ENCODE assay signal across 11 mouse cellular contexts in genomic region chr10:117672693-117673092, GRCm38 (mm10). TPM values are rescaled to one million over a fixed set of nuclear protein-coding genes. Genes with fewer than 3 reads are reported as not detected.
DNase-seq lines count a peak whose midpoint lies in the region; ATAC-seq lines count a peak whose summit lies in the region.
"Had no signal": no experiment of that assay in that cellular context is flagged by ENCODE, and none has a peak within 500 bp of the region (broad histone marks: within the 10 kb centered on the region; RNA-seq: fewer than 3 reads in every experiment).

No protein-coding gene starts in this region.

- H3K9me3 ChIP-seq in forebrain, embryonic 15.5 days: no peaks in the 10 kb centered on the region
- no peaks in the 10 kb centered on the region for H3K9me3 ChIP-seq in forebrain, embryonic 12.5 days
- H3K9me3 ChIP-seq in neural tube, embryonic 11.5 days (ENCODE audit: control insufficient read depth, low read length): no peaks in the 10 kb centered on the region
- H3K9me3 ChIP-seq in neural tube, embryonic 15.5 days (replicated peaks): no peaks in the 10 kb centered on the region
- H3K9me3 ChIP-seq: stomach, embryonic 15.5 days had no signal

- no peak overlapping the region for H3K9ac ChIP-seq in forebrain, embryonic 15.5 days (replicated peaks)
- H3K9ac ChIP-seq in forebrain, embryonic 12.5 days: no peak overlapping the region
- no peak overlapping the region for H3K9ac ChIP-seq in neural tube, embryonic 11.5 days (ENCODE audit: low read length)
- no peak overlapping the region for H3K9ac ChIP-seq in neural tube, embryonic 15.5 days (replicated peaks)
- H3K9ac ChIP-seq: stomach, embryonic 15.5 days had no signal

- 20% methylated on average over 7 of the region's 7 CpGs for WGBS in forebrain, embryonic 15.5 days
- WGBS in forebrain, embryonic 12.5 days: 70% methylated on average over 7 of the region's 7 CpGs
- 71% methylated on average over 7 of the region's 7 CpGs for WGBS in neural tube, embryonic 11.5 days
- 53% methylated on average over 7 of the region's 7 CpGs for WGBS in neural tube, embryonic 15.5 days

- ATAC-seq in forebrain, embryonic 15.5 days (replicated peaks): peak; percentile 60; the same call in 1 of the 2 replicates
- no peak for ATAC-seq in forebrain, embryonic 12.5 days (ENCODE audit: low FRiP score)
- ATAC-seq in neural tube, embryonic 11.5 days (ENCODE audit: insufficient read depth, low FRiP score, low TSS enrichment): no peak
- no peak for ATAC-seq in neural tube, embryonic 15.5 days (ENCODE audit: low FRiP score)
- ATAC-seq: activated CD4-positive, CD25-positive, alpha-beta regulatory T cell, adult 4 months had no signal

- no peak overlapping the region for H3K4me3 ChIP-seq in forebrain, embryonic 15.5 days
- no peak overlapping the region for H3K4me3 ChIP-seq in forebrain, embryonic 12.5 days (replicated peaks)
- no peak overlapping the region for H3K4me3 ChIP-seq in neural tube, embryonic 11.5 days (ENCODE audit: low read depth, low read length)
- no peak overlapping the region for H3K4me3 ChIP-seq in neural tube, embryonic 15.5 days (replicated peaks)
- H3K4me3 ChIP-seq: stomach, embryonic 15.5 days had no signal

- 0 out of 2 replicates have a peak overlapping the region, but pooled peaks have one; percentile 14 for H3K27ac ChIP-seq in forebrain, embryonic 15.5 days (replicated peaks)
- no peak overlapping the region for H3K27ac ChIP-seq in forebrain, embryonic 12.5 days
- no peak overlapping the region for H3K27ac ChIP-seq in neural tube, embryonic 11.5 days (ENCODE audit: low read depth, low read length)
- no peak overlapping the region for H3K27ac ChIP-seq in neural tube, embryonic 15.5 days (replicated peaks)
- H3K27ac ChIP-seq: stomach, embryonic 15.5 days had no signal

- DNase-seq in neural tube, embryonic 11.5 days (ENCODE audit: low spot score): peak; percentile 36
- peak; percentile 89 for DNase-seq in layer of hippocampus, adult 9-11 months
- peak; percentile 38 for DNase-seq in right cerebral cortex, postnatal 4 days
- DNase-seq in thymus, postnatal 4 days: no peak
- no peak for DNase-seq in ovary, adult 18-20 months (ENCODE audit: low spot score)
- DNase-seq: heart, postnatal 10 days had no signal

- no peaks in the 10 kb centered on the region for H3K36me3 ChIP-seq in forebrain, embryonic 15.5 days
- H3K36me3 ChIP-seq in forebrain, embryonic 12.5 days (replicated peaks): no peaks in the 10 kb centered on the region
- no peaks in the 10 kb centered on the region for H3K36me3 ChIP-seq in neural tube, embryonic 11.5 days (ENCODE audit: control insufficient read depth, insufficient read depth, low read length)
- no peaks in the 10 kb centered on the region for H3K36me3 ChIP-seq in neural tube, embryonic 15.5 days
- H3K36me3 ChIP-seq: stomach, embryonic 15.5 days had no signal

- H3K4me1 ChIP-seq in forebrain, embryonic 15.5 days: peaks cover 22% of the 10 kb centered on the region
- H3K4me1 ChIP-seq in forebrain, embryonic 12.5 days: peaks cover 13% of the 10 kb centered on the region; the same call in 1 of the 2 replicates
- H3K4me1 ChIP-seq in neural tube, embryonic 11.5 days (ENCODE audit: control insufficient read depth, insufficient read depth, low read length): peaks cover 5% of the 10 kb centered on the region; the same call in 1 of the 2 replicates
- peaks cover 15% of the 10 kb centered on the region for H3K4me1 ChIP-seq in neural tube, embryonic 15.5 days

- no peak overlapping the region for H3K4me2 ChIP-seq in forebrain, embryonic 15.5 days (replicated peaks)
- H3K4me2 ChIP-seq in forebrain, embryonic 12.5 days: no peak overlapping the region
- no peak overlapping the region for H3K4me2 ChIP-seq in neural tube, embryonic 11.5 days (ENCODE audit: low read depth)
- no peak overlapping the region for H3K4me2 ChIP-seq in neural tube, embryonic 15.5 days
- H3K4me2 ChIP-seq: stomach, embryonic 15.5 days had no signal

- H3K27me3 ChIP-seq in forebrain, embryonic 15.5 days: no peaks in the 10 kb centered on the region
- H3K27me3 ChIP-seq in forebrain, embryonic 12.5 days: 0 out of 2 replicates have a peak, but pooled peaks cover 7% of the 10 kb centered on the region
- H3K27me3 ChIP-seq in neural tube, embryonic 11.5 days (ENCODE audit: control insufficient read depth, insufficient read depth, low read length): no peaks in the 10 kb centered on the region
- H3K27me3 ChIP-seq in neural tube, embryonic 15.5 days (replicated peaks): no peaks in the 10 kb centered on the region
- H3K27me3 ChIP-seq: stomach, embryonic 15.5 days had no signal

RNA-seq across cellular contexts. Expression of gene Mdm2, which starts 37.9 kb away (rescaled TPM):
- polyA plus RNA-seq in forebrain, embryonic 15.5 days (2015; fragmentation: Nextera tagmentation; extraction: Ambion mirVana): 63.5 and 67.8 TPM in 2 replicates
- polyA plus RNA-seq in forebrain, embryonic 12.5 days (2016; fragmentation: Nextera tagmentation; extraction: Ambion mirVana): 76.5 and 86.4 TPM in 2 replicates
- 63.2 and 63.5 TPM in 2 replicates for polyA plus RNA-seq in neural tube, embryonic 11.5 days (2014; fragmentation: Nextera tagmentation; extraction: Ambion mirVana)
- 46.0 and 51.3 TPM in 2 replicates for polyA plus RNA-seq in neural tube, embryonic 15.5 days (2015; fragmentation: Nextera tagmentation; extraction: Ambion mirVana)

RNA-seq across cellular contexts. Expression of gene Cpm, which starts 43.4 kb away (rescaled TPM):
- polyA plus RNA-seq in forebrain, embryonic 15.5 days (2015; fragmentation: Nextera tagmentation; extraction: Ambion mirVana): 4.0 and 4.5 TPM in 2 replicates
- 5.2 and 6.5 TPM in 2 replicates for polyA plus RNA-seq in forebrain, embryonic 12.5 days (2016; fragmentation: Nextera tagmentation; extraction: Ambion mirVana)
- 18.4 and 21.1 TPM in 2 replicates for polyA plus RNA-seq in neural tube, embryonic 11.5 days (2014; fragmentation: Nextera tagmentation; extraction: Ambion mirVana)
- 4.1 and 12.9 TPM in 2 replicates for polyA plus RNA-seq in neural tube, embryonic 15.5 days (2015; fragmentation: Nextera tagmentation; extraction: Ambion mirVana)

Comparison
In these comparisons a context has a peak if more than half of its experiments do, and no peak if none do; other contexts are left out.
1. DNase-seq: peak in neural tube, embryonic 11.5 days (single experiment), layer of hippocampus, adult 9-11 months (single experiment) and right cerebral cortex, postnatal 4 days (single experiment); none in thymus, postnatal 4 days (single experiment) and ovary, adult 18-20 months (single experiment).